Mouse (Mus musculus) cerebellum, adult 11-12 months (tissue): ENCODE results near the gene Acadsb.

Source experiments
- DNase-seq: peaks from one replicate; pipeline ENCODE4 v3.0.0; 2022

Gene Acadsb

DNA sequence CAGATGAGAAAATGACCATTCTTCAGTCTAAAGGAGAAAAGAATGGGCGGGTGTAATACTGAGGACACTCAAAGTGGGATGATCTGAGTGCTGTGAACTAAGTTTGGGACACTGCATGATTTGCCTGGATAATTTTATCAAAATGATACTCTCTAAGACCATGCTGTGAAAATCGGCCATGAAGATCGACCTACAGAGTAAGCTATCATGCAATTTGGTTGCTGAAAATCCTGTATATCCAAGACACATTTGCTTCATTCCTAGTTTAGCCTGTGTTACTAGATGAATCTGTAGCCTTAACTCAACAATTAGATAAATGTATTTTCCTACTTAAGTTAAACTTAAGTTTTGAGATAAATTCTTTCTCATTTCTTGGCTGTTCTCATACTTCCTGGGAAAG lies 56.9 kb downstream of the Acadsb start:
- DNase-seq = no peak

DNA sequence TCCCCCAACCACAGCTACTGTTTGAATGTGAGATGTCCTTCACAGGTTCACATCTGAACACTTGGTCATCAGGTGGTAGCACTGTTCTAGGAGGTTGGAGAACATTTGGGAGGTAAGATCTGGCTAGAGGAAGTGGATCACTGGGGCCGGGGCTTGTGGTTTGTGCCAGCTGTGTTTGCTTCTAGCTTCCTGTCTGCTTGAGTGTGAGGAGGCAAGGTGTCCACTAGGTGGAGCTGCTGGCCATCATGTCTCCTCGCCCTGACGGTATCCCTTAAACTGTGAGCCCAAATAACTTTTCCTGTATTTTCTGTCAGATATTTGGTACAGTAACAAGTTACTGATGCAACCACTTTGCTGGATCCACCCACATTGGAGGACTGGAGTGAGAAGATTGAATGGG lies 59.1 kb downstream of the Acadsb start:
- no peak for DNase-seq

DNA sequence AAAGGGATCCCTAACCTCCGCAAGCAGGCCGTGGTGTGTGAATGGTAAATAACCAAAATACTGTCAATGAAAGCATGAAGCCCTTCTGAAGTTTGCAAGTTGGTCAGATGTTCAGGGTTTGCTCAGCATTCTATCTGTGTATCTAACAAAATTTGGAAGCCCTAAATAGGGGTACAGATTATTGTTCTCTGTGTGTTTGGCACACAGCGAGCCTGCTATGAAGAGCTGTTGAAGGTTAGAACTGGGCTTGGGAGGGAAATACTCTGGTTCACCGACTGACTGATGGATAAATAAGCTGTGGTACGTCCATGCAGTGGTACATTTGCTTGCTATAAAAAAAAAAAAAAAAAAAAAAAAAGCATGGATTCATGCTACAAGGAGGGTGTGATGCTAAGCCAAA lies 61.1 kb downstream of the Acadsb start:
- DNase-seq = no peak

DNA sequence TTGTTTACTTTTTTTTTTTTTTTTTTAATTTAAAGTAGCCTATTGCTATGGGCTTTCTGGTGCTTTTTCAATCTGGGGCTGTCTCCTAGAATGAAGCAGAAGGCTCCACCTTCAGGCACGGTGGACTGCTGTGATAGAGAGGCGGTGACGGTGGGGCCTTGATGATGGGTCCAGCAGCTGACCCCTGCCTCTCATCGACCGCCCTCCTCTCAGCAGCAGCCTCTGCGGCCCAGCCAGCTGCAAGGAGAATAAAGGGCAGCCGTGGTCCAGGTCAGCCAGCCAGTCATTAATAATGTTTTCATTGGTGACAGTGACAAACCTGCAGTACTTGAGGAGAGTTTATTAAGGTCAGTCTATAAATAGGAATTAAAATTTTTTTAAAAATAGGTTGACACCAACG lies 66.7 kb downstream of the Acadsb start:
- no peak for DNase-seq

DNA sequence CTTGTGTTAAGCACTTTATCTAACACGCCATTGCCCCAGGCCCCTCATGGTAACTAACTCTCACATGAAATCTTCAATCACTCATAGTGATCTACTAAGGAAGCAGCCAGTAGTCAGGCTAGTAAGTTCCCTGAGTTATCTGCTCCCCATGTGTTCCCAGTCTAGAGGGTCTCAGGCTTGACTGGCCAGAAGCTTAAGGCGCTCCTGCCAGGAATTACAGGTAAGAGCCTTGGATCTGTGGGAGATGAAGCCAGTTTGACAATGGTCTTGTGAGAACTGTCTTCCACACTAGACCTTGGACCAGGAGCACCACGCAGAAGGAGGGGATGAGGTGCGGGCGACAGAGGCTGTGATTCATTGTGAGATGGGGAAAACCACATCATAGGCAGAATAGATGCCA lies 68.0 kb downstream of the Acadsb start:
- DNase-seq = no peak
